Mouse (Mus musculus) embryo, embryonic 10 days (tissue): ENCODE results near the gene Ntsr1.

ENCODE experiments used
- DNase-seq: peaks from one replicate; pipeline ENCODE4 v3.0.0-alpha.2; 2015; ENCODE audit warnings: low spot score

Gene Ntsr1

GRCm38 (mm10) chr2:180562146-180562545, 62.4 kb downstream of the Ntsr1 start:
- DNase-seq, result no peak

- DNase-seq, result no peak
These were observed 63.5 kb downstream of the Ntsr1 start for GRCm38 (mm10) chr2:180563296-180563695.

DNA sequence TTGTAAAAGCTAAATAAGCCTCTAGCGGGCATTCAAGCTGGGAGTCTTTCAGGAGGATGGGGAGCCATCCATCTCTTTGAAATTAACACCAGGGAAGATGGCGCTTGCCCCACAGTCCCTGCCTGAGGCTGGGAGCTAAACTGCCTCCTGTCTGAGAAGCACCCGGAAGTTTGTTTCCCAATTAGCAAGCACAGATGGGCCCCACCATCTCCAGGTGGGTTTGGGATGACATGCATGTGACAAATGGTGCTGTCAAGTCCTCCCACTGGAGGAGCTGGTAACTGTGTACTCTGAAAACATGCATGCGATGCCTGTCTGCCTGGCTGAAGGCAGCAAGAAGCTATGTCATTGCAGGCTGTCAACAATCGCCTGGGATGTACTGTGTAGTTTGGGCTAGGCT, 64.1 kb downstream of the Ntsr1 start:
- no peak for DNase-seq

DNA sequence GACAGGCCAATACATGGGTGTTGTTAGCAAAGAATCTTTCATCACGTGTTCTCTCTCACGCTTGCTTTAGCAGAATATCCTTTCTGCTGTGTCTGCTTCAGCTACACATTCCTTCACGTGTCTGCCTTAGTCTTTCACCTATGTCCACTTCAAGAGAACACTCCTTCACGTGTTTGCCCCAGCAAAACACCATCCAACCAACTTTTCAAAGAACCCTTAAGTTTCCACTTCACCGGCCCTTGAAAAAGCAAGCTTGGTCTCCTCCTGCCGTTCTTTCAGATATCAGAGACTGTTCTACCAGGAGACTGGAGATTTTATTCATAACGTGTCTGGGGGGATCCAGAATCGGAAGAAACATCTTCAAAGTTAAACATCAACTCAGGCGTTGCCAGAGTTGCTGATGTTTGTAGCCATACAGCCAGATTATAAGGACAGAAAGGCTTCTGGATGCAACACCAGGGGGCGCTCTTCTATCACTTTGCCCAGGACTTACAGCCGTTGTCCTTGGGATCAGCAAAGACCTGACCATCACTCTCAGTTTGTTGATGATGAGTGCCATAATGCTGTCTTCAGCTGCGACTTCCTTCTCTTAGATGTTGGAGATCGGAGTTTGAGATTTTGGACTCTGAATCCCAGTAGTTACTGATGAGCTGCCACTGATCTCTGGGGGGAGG, 66.6 kb downstream of the Ntsr1 start:
- peak; percentile 79 for DNase-seq

DNA sequence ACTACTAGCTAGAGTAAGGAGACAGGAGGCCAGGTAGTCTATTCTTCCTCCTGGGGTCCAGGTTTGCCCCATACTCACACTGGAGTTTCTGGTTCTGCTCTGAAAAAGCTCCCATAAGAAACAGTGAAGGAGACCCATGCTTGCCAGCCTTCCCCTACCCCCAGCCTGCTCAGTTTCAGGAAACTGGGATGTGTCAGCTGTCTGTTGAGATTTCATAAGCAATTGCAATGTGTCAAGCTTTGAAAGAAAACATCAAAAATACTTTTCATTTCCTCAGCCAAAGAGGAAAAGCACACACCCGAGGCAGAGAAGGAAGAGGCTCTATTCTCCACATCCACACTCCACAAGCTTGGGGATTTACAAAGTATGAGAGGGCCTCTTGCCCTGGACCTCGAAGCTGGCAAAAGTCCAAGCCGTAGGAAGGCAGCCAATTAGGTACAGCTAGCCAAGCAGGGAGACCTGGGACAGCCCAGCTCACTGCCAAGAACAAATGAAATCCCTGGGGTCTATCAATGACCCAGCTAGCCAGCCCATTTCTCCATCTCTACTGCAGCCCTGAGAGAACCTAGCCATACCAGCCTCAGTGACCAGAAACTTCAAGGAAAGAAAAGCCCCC, 69.4 kb downstream of the Ntsr1 start:
- DNase-seq, result no peak

DNA sequence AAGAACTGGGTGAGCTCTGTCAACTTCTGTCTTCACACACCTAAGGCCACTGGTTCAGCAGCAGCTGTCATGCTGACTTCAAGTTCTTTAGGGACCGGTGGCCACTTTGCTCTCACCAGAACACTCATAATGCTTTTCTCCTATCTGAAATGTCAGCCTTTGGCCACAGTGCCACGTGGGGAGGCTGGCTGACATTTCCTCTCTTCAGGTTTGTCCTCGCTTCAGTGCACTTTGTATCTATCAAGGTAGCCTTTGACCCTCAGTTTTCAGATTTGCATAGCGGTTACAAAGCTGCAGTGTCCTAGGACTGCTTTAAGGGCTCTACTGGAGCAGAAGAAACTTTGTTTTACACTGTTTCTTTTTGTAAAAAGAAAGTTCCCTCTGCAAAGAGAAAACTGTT, 76.7 kb downstream of the Ntsr1 start:
- DNase-seq, result peak; percentile 38

DNA sequence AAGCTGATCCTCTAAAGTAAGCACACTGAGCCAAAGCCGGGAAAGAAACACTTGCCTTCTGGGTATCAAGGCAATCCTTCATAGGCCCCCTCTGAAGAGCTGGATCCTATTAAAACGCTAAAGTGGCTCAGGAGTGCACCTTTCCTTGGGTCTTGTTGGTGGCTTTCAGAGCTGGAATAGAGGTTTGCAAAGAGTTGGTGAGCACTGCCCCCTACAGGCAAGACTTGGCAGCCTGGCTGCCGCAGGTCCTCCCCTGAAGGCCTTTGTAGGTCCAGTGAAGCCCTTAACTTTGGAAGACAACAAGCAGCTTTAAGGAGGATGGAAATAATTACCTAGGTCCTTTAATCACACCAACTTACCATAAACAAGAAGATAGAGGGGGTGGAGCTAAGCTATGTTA, 78.9 kb downstream of the Ntsr1 start:
- peak; percentile 86 for DNase-seq

GRCm38 (mm10) chr2:180581002-180581401, 81.2 kb downstream of the Ntsr1 start, which contains the start of gene Mrgbp:
TSS of gene Mrgbp (plus strand) at chr2:180581304.
- DNase-seq, result no peak

- peak; percentile 97 for DNase-seq
These were observed 82.8 kb downstream of the Ntsr1 start for GRCm38 (mm10) chr2:180582481-180583153.

- DNase-seq, result no peak
These were observed 83.4 kb downstream of the Ntsr1 start for GRCm38 (mm10) chr2:180583154-180583507.

GRCm38 (mm10) chr2:180588736-180589122, 89.0 kb downstream of the Ntsr1 start:
- DNase-seq, result no peak

DNA sequence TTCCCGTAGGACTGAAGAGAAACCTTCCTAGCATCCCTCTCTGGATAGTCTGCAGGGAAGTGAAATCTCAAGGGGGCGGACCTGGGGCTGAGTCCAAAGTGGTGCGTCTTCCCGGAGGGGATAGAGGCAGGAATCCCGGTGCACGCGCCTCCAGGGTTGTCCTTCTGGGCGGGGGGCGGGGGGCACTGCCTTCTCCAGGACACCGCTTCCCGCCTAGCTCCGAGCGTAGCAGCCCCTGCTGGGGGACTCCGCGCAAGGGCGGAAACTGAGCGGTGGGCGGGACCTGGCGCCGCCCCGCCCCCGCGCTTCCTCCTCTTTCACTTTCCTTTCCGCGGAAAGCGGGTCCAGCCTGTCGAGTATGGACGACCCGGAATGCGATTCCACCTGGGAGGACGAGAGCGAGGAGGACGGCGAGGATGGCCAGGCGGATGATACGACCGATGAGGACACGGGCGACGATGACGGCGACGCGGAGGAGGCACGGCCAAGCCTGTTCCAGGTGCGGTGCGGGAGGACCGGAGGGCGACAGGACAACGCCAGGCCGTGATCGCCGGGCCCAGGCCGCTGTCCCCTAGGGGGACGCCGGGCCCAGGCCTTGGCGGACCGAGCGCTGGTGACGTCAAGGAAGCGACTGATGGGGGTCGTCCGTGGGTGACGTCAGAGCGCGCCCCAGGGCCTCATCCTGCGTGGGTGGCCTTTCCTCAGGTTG, 89.5 kb downstream of the Ntsr1 start, which contains the start of gene Ogfr:
Gene Ogfr (plus strand): TSS at position 123 of the 709 bp plus-strand sequence.
- DNase-seq, result peak; percentile 90
